Mouse (Mus musculus) heart, embryonic 15.5 days (tissue): Measurements from ENCODE around the gene Tpp1. TPM values are rescaled to one million over a fixed set of nuclear protein-coding genes. Genes with fewer than 3 reads are reported as not detected.

Experiments
- ATAC-seq: fragments of 200-750 bp; cut with Nextera tagmentation; replicated peaks from 2 replicates; pipeline ENCODE4 v1.8.0; 2017; ENCODE audit warnings: low read depth, moderate TSS enrichment; ENCODE audit not compliant: insufficient number of reproducible peaks, insufficient read depth, low FRiP score
- H3K27ac ChIP-seq: fragments of 300-500 bp; sonication (generic); 2 replicates; pipeline ENCODE4 v1.5.1; 2015; ENCODE audit warnings: mild to moderate bottlenecking, inconsistent platforms
- H3K27me3 ChIP-seq: fragments of 300-500 bp; sonication (generic); 2 replicates; pipeline ENCODE4 v1.6.1; 2015; ENCODE audit warnings: inconsistent platforms
- H3K36me3 ChIP-seq: fragments of 300-500 bp; sonication (generic); 2 replicates; pipeline ENCODE4 v1.6.1; 2015; ENCODE audit warnings: mild to moderate bottlenecking, inconsistent platforms
- H3K4me1 ChIP-seq: fragments of 300-500 bp; sonication (generic); replicated peaks from 2 replicates; pipeline ENCODE4 v1.6.1; 2015; ENCODE audit warnings: inconsistent platforms
- H3K4me2 ChIP-seq: fragments of 300-500 bp; sonication (generic); 2 replicates; pipeline ENCODE4 v1.6.1; 2015; ENCODE audit warnings: inconsistent platforms, mild to moderate bottlenecking, moderate library complexity
- H3K4me3 ChIP-seq: fragments of 300-500 bp; sonication (generic); 2 replicates; pipeline ENCODE4 v1.5.1; 2015; ENCODE audit warnings: mild to moderate bottlenecking, inconsistent platforms
- H3K9ac ChIP-seq: fragments of 300-500 bp; sonication (generic); 2 replicates; pipeline ENCODE4 v1.6.1; 2015; ENCODE audit warnings: mild to moderate bottlenecking, inconsistent platforms
- H3K9me3 ChIP-seq: fragments of 300-500 bp; sonication (generic); replicated peaks from 2 replicates; pipeline ENCODE4 v1.6.1; 2016; ENCODE audit warnings: inconsistent platforms
- WGBS: fragments of 180-500 bp; shearing (Covaris S2); methylation state at CpG from one replicate; pipeline ENCODE4 v1.1.7; 2015; ENCODE audit warnings: mixed read lengths; 5-methylcytosine and 5-hydroxymethylcytosine counted together
- polyA plus RNA-seq: library from polyadenylated mRNA; unstranded; fragments of >200 nt; fragmentation: Nextera tagmentation; extraction: Ambion mirVana; gene quantifications from 2 replicates; pipeline ENCODE4 v1.2.1, GENCODE M21; 2015

Tpp1 gene
- polyA plus RNA-seq, 1 experiment from 2014 or later = 72.8 TPM

DNA sequence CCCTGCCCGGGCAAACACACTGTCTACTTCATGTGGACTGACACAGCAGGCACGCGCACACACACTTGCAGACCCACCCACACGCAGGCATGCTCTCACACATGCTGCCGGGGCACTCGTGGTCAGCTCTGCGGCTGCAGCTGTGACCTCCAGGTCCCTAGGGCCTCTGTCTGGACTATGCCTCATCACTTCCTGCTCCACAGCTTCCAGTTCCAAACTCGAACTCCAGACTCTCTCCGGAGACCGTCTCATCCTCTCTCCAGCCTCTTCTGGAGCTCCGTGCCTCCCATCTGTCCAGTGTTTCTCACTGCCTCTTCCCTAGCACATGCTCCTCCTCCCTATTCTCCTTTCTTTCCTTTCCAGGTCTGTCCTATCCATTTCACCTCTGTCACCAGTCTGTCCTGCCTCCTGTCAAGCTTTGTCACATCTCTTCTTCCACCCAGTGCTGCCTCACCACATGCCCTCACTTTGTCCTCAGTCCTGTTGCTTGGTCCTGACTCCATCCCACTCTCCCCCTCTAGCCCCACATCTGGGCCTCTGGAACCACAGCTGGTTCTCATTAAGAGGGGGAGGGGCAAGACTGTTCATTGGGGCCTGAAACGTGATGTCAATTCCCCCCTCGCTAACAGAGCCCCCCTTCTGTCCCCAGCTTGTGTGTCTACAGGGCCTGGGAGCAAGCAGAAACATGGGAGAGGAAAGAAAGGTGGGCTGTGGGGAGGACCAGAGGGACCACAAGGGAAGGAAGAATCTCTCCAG, 25.9 kb upstream of the Tpp1 start:
- H3K36me3 ChIP-seq = no peaks in the 10 kb centered on the region
- no peaks in the 10 kb centered on the region for H3K9me3 ChIP-seq
- H3K4me1 ChIP-seq = peaks cover 32% of the 10 kb centered on the region
- peak; percentile 57 for ATAC-seq
- peak overlapping the region; percentile 41 for H3K4me2 ChIP-seq
- 36% methylated on average over 13 of the region's 13 CpGs for WGBS
- peak overlapping the region; percentile 87 for H3K27ac ChIP-seq
- peak overlapping the region; percentile 10 for H3K4me3 ChIP-seq
- H3K27me3 ChIP-seq = no peaks in the 10 kb centered on the region
- H3K9ac ChIP-seq = peak overlapping the region; percentile 19; the same call in 1 of the 2 replicates

DNA sequence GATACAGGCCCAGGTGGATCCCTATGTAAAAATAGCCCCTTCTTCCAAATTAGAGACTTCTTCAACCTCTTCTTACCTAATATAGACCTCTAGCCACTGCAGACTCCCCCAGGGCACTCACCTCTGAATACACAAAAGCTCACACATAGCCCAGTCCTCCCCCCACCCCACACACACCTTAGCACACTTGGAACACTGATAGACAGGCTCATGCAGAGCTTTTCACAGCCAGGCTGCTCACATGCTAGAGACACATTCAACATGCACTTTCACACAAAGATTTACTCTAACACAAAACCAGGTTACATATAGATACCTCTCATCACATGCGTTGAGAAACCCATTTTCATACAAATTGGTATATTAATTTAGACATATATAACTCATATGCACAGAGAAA, 25.3 kb upstream of the Tpp1 start:
- H3K9me3 ChIP-seq = no peaks in the 10 kb centered on the region
- no peaks in the 10 kb centered on the region for H3K36me3 ChIP-seq
- H3K27me3 ChIP-seq = no peaks in the 10 kb centered on the region
- H3K4me1 ChIP-seq = peaks cover 32% of the 10 kb centered on the region
- 84% methylated on average over 1 of the region's 1 CpGs for WGBS
- H3K9ac ChIP-seq = no peak overlapping the region
- peak overlapping the region; percentile 41; the same call in 1 of the 2 replicates for H3K4me2 ChIP-seq
- ATAC-seq = no peak
- no peak overlapping the region for H3K4me3 ChIP-seq
- peak overlapping the region; percentile 87; the same call in 1 of the 2 replicates for H3K27ac ChIP-seq

DNA sequence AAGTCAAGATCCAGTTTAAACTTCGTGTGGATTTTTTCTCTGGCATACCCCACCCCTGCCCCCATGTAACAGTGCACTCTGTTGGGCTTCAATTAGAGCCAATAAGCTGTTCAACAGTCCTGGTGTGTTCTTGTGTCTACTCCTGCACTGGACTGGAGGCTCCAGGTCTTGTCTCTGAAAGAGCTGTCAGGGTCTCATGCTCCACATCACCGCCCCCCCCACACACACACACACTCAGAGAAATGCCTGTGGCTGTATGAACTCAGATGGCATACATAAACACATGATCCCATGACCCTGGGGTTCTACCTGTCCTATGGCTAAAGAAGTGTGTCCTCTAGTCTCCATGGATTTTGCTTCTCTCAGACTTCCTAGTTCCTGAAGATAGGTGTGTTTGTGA, 24.0 kb upstream of the Tpp1 start:
- ATAC-seq = no peak
- 74% methylated on average over 2 of the region's 2 CpGs for WGBS
- Histone ChIP-seq H3K9me3 (no peaks in the 10 kb centered on the region), H3K36me3 (no peaks in the 10 kb centered on the region), H3K4me3 (no peak overlapping the region), H3K4me2 (no peak overlapping the region), H3K27me3 (no peaks in the 10 kb centered on the region), H3K27ac (no peak overlapping the region), H3K9ac (no peak overlapping the region), H3K4me1 (peaks cover 32% of the 10 kb centered on the region)

DNA sequence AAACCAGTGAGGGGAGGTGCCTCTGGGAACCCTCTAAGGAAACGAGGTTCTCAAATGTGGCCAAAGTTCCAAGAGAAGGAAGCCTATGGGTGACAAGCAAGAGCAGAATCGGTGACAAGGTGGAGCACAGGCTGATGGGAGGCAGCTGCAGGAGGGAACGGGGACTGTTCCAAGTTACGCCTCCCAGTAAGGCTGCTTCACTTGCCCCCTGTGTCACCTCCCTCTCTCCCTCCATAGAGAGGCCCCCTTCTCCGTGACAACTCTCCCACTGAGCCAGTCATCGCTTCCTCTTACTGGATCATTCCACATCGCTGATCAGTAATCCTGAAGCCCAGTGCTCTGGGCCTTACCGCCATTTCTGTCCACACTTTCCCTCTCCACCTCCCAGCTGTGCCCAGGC, 22.6 kb upstream of the Tpp1 start:
- Histone ChIP-seq H3K36me3 (no peaks in the 10 kb centered on the region), H3K4me1 (peaks cover 32% of the 10 kb centered on the region), H3K4me3 (no peak overlapping the region), H3K27ac (0 out of 2 replicates have a peak overlapping the region, but pooled peaks have one; percentile 34), H3K27me3 (no peaks in the 10 kb centered on the region), H3K9ac (no peak overlapping the region), H3K9me3 (no peaks in the 10 kb centered on the region), H3K4me2 (no peak overlapping the region)
- 0 out of 2 replicates have a peak, but pooled peaks have one; percentile 5 for ATAC-seq
- 49% methylated on average over 8 of the region's 8 CpGs for WGBS

DNA sequence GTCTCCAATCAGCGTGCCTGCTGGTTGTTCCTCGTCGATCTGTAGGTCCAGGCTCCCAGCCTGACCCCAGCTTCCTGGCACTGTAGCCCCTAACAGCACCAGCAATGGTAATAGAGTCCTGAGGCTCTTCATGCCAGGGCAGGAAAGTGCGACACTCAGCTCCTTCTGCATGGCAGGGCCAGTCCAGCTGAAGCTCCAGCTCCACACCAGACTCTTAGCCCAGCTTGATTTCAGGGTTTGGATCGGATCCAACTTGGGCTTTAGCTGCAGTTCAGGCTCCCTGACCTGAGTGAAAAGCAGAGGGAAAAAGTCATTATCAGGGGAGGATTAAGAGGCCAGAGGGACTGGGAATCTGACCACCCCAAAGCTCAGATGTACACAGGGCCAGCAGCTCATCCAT, 21.0 kb upstream of the Tpp1 start:
- H3K9ac ChIP-seq = no peak overlapping the region
- no peak overlapping the region for H3K4me2 ChIP-seq
- ATAC-seq = no peak
- H3K9me3 ChIP-seq = no peaks in the 10 kb centered on the region
- no peak overlapping the region for H3K27ac ChIP-seq
- no peaks in the 10 kb centered on the region for H3K36me3 ChIP-seq
- WGBS = 72% methylated on average over 5 of the region's 5 CpGs
- no peaks in the 10 kb centered on the region for H3K27me3 ChIP-seq
- H3K4me1 ChIP-seq = peaks cover 22% of the 10 kb centered on the region
- no peak overlapping the region for H3K4me3 ChIP-seq

DNA sequence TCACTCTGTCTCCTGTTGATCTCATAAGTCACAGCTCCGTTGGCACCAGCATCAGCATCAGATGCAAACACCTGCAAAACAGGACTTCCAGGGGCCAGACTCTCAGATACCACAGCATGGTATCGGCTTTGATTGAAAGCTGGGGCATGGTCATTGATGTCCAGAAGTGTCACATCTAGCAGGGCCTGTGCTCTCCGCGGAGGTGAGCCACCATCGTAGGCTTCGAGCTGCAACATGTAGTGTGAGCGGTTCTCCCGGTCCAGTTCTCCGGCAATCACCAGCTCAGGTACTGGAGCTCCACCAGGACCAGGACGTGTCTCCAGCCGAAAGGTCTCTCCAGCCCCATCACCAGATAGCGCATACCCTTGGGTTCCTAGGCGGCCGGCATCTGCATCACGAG, 20.3 kb upstream of the Tpp1 start:
- Histone ChIP-seq H3K4me3 (no peak overlapping the region), H3K4me2 (no peak overlapping the region), H3K36me3 (no peaks in the 10 kb centered on the region), H3K9ac (no peak overlapping the region), H3K9me3 (no peaks in the 10 kb centered on the region), H3K27me3 (no peaks in the 10 kb centered on the region), H3K27ac (no peak overlapping the region), H3K4me1 (peaks cover 21% of the 10 kb centered on the region)
- 89% methylated on average over 15 of the region's 15 CpGs for WGBS
- no peak for ATAC-seq

DNA sequence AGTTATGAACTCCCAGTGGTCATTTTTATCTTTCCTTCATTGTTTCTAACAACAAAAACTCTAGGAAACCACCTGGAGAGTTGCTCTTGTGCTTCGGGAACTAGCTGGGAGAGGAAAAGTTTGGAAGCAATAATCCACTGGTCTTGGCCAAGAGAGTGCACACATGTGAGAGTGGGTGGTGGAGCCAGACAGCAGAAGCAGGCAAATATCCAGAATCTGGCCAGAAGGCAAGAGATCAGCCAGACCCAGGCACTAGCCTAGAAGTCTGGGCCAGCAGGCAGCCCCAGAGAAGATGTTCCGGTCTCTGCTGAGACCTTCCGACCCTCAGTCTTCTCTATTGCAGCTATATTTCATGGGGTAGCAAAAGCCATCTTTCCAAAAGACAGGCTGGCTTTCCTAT, 17.9 kb upstream of the Tpp1 start:
- Histone ChIP-seq H3K4me1 (peaks cover 20% of the 10 kb centered on the region), H3K36me3 (no peaks in the 10 kb centered on the region), H3K4me3 (no peak overlapping the region), H3K4me2 (no peak overlapping the region), H3K9me3 (no peaks in the 10 kb centered on the region), H3K27ac (no peak overlapping the region), H3K9ac (no peak overlapping the region), H3K27me3 (no peaks in the 10 kb centered on the region)
- no peak for ATAC-seq
- WGBS = 79% methylated on average over 3 of the region's 3 CpGs

DNA sequence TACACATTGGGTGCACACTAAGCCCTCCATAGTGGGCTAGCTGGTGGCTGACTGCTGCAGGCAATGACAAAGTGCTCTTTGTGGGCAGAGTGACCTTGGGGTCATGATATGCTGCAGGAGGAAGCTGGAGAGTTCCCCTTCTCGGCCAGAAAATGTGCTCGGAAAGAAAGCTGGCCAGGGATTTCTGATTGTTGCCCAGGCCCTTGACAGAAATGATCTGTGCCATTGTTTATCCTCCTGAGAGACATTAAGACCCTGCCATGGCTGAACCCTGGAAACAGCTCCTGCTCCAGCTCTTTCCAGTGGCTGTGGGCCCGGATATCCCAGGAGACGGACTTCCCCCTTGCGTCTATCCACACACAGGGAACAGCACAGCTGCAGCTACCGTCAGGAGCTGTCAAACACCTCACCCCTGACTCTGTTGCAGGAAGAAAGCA, 15.7 kb upstream of the Tpp1 start:
- H3K4me1 ChIP-seq = peaks cover 11% of the 10 kb centered on the region
- no peak overlapping the region for H3K4me3 ChIP-seq
- no peak for ATAC-seq
- H3K4me2 ChIP-seq = no peak overlapping the region
- peak overlapping the region; percentile 16 for H3K27ac ChIP-seq
- no peak overlapping the region for H3K9ac ChIP-seq
- peaks cover 6% of the 10 kb centered on the region; the same call in 1 of the 2 replicates for H3K36me3 ChIP-seq
- H3K27me3 ChIP-seq = peaks cover 12% of the 10 kb centered on the region
- WGBS = 28% methylated on average over 6 of the region's 6 CpGs
- H3K9me3 ChIP-seq = no peaks in the 10 kb centered on the region

DNA sequence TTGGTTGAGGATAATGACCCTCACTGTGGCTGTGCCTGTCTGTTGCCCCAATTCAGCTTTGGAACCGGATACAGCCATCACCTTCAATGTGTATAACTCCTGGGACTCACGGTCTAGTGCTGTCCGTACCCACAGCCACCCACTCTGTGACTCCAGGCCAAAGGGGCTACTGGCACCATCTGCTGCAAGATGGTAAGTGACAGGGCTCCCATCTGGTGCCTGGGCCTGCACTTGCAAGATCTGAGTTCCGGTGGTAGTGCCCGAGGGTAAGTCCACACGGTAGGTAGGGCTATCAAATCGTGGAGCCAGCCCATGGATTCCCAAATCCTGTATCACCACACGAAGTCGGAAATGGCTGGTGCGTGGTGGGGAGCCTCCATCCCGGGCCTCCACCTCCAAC, 12.3 kb upstream of the Tpp1 start:
- Histone ChIP-seq H3K4me2 (no peak overlapping the region), H3K27ac (no peak overlapping the region), H3K9me3 (no peaks in the 10 kb centered on the region), H3K4me1 (peaks cover 20% of the 10 kb centered on the region), H3K4me3 (no peak overlapping the region), H3K9ac (no peak overlapping the region), H3K27me3 (peaks cover 27% of the 10 kb centered on the region), H3K36me3 (peaks cover 13% of the 10 kb centered on the region; the same call in 1 of the 2 replicates)
- no peak for ATAC-seq
- 87% methylated on average over 11 of the region's 11 CpGs for WGBS

DNA sequence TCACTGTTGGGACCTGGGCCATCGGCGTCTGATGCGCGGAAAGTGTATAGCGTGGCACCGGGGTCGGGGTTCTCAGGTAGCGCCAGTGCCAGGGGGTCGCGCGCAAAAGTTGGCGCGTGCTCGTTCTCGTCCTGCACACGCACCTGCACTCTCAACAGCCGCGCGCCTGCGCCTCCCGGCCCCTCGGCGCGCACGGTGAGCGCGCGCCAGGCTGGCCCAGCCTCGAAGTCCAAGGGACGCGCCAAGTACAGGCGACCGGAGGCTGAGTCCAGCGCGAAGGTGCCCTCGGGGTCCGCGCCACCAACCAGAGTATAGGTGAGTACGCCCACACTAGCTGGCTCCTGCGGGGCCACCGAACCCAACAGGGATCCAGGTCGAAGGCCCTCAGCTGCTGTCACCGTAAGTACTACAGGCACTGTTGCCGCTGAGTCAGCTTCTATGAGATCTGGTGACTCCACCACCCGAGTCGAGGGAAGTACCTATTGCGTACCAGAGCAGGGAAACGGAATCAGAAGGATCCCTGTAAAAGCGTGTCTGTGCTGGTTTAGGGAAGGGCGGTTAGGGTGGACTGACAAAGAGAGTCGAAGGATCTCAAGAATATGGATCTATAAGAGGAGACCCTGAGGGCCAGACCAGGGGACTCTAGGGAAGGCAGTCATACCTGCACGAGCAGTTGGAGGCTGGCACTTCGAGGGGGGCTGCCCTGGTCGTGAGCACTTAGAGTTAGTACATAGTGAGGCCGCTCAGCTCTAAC, 10.7 kb upstream of the Tpp1 start:
- no peak overlapping the region for H3K9ac ChIP-seq
- H3K27me3 ChIP-seq = peaks cover 27% of the 10 kb centered on the region
- peak overlapping the region; percentile 79 for H3K4me2 ChIP-seq
- H3K36me3 ChIP-seq = peaks cover 17% of the 10 kb centered on the region; the same call in 1 of the 2 replicates
- H3K27ac ChIP-seq = no peak overlapping the region
- no peaks in the 10 kb centered on the region for H3K9me3 ChIP-seq
- ATAC-seq = 0 out of 2 replicates have a peak, but pooled peaks have one; percentile 13
- H3K4me1 ChIP-seq = peaks cover 11% of the 10 kb centered on the region
- peak overlapping the region; percentile 44 for H3K4me3 ChIP-seq
- 35% methylated on average over 55 of the region's 55 CpGs for WGBS

DNA sequence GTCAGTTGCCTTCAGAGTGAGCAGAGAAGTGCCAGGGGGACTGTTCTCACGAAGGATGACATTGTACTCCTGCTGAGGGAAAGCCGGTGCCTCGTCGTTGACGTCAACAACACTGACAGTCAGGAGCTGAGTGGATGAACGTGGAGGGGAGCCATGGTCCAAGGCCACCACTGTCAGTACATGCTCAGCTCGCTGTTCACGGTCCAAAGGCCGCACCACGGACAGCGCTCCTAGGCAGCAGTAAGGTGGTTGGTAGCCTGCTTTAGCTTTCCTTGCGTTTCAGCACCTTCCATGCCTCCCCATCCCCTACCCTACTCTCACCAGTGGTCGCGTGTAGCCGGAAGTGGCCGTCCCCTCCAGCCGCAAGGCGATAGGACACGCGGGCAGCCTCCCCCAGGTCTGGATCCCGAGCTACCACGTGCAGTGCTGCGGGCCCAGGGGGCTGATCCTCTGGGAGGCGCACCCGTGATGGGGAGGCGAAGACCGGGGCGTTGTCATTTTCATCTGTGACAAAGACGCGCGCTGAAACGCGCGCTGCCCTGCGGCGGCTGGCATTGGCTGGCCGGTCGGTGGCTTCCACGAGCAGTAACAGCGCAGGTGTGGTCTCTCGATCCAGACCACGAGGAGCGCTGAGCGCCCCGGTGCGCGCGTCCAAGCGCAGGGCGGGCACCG, 9.9 kb upstream of the Tpp1 start:
- H3K36me3 ChIP-seq = peaks cover 22% of the 10 kb centered on the region; the same call in 1 of the 2 replicates
- no peak for ATAC-seq
- no peak overlapping the region for H3K27ac ChIP-seq
- H3K9ac ChIP-seq = no peak overlapping the region
- no peaks in the 10 kb centered on the region for H3K9me3 ChIP-seq
- peaks cover 27% of the 10 kb centered on the region for H3K27me3 ChIP-seq
- WGBS = 27% methylated on average over 51 of the region's 51 CpGs
- peak overlapping the region; percentile 79 for H3K4me2 ChIP-seq
- peaks cover 9% of the 10 kb centered on the region for H3K4me1 ChIP-seq
- H3K4me3 ChIP-seq = peak overlapping the region; percentile 44
